Mouse (Mus musculus): Measurements from ENCODE around the gene Ramp2.
A peak's percentile ranks its signal among the peaks of the same experiment; 100 is the strongest.

Gene Ramp2

GRCm38 (mm10) chr11:101245855-101246701, at the start of gene Ramp2:
TSS of gene Ramp2 (plus strand) at chr11:101246028.
- peak; percentile 57 to 64 for DNase-seq

- no peak for DNase-seq
These were observed 49.7 kb upstream of the Ramp2 start for GRCm38 (mm10) chr11:101196175-101196574.

DNA sequence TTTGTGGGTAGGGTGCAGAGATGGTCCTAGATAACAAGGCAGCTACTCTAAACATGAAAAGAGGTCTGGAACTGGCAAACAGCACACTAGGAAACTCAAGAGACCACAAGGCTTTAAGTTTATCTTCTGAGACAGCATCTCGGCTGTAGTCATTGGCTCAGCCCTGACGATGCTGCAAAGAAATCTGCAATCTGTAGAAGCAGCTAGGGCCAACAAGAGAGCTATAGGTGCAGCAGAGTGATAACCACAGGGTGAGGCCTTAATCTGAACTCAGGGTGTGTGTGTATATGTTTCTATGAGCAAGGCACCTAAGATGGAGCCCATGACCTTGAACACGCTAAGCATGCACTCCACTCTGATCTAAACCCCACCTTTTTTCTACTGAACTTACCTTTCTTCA, 46.3 kb upstream of the Ramp2 start:
- DNase-seq, result no peak

DNA sequence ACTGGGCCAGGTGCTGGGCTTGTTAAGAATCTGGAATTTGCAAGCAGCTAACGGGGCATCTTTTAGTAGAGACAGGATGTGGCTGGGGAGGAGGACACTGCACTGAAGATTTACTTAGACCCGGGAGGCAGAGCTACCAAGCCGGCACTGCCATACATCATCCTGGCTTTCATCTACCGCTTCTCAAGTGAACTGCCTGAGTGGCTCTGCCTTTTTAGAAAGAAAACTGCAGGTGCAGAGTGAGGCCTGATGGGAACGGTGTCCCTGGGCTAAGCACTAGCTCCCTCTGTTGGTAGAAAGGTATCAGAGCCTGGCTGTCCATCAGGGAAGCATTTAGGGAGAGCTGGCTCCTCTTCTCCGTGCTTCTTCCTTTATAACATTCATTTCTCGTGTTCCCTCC, 44.8 kb upstream of the Ramp2 start:
- peak; percentile 81 to 87 for DNase-seq

DNA sequence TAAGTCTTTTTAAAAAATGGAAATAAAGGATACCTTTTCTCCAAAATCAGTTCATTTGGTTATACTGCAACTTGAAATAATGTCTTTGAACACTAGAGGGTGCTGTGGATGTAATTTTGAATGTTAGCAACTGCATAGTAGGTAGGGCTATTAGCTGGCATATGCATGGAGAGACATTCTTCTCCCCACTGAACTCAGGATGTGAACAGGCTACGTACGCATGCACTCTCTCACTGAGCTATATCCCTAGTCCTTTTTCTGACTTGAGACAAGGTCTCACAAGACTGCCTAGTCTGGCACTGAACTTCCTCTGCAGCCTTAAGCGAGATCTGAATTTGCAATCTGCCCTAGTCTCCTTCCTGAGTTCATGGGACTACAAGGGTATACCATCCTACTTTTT, 33.9 kb upstream of the Ramp2 start:
- peak; percentile 56 to 91 for DNase-seq

DNA sequence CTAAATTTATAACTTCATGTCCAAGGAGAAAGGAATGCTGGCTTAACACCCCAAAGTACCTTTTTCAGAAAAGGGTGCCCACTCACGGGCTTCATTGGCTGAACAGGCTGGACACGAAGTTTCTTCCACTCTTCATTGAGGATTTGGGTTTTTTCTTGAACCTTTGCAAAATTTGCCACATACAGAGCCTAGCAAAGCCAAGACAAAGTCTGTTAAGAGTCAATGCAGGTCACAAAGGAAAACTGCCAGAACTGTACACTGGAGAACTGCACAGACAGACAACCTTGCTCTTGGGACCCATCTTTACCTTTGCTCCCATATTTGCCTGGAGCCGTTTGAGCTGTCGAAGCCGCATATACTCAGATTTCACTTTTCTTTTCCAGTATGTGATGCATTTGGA, 28.9 kb upstream of the Ramp2 start:
- DNase-seq, result no peak

- no peak for DNase-seq
These were observed 27.3 kb upstream of the Ramp2 start for GRCm38 (mm10) chr11:101218436-101219055.

DNA sequence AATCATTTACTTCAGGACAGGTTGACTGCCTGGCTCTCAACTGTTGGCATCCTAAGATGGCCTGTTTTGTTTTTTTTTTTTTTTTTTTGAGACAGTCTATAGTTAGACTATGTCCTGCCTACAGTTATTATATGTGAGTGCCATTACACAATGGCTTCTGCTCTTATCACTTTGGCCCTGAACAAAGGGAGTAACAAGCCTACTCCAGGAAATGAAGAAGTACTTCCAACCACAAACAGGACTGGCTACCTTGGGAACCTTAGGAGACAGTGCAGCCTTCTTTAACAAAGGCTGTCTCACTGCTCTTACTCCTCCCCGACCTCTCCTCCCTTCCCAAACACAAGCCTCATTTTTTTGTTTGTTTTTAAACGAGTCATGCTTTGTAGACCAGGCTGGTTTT, 25.0 kb upstream of the Ramp2 start:
- no peak for DNase-seq

- no peak for DNase-seq
These were observed 24.4 kb upstream of the Ramp2 start for GRCm38 (mm10) chr11:101221306-101221986.

DNA sequence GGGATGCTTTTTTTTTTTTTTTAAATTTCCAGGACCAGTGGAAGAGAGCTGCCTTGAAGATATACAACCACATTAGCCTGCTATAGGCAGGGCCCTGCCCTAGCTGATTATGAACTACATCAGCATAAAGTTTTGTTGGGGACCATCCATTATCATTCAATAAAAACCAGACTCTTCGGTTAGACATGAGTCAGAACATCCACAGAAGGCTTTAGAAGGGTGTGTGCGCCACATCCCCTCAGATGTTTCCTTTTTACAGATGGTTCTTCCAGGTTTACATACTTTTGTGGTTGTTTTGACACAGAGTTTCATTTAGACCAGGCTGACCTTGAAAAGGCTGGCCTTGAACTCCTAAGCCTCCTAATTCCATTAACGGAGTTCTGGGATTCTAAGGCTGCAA, 21.5 kb upstream of the Ramp2 start:
- DNase-seq, result no peak

- DNase-seq, result peak in 1 of 2 experiments; percentile 23
These were observed 20.3 kb upstream of the Ramp2 start for GRCm38 (mm10) chr11:101225331-101226064.

DNA sequence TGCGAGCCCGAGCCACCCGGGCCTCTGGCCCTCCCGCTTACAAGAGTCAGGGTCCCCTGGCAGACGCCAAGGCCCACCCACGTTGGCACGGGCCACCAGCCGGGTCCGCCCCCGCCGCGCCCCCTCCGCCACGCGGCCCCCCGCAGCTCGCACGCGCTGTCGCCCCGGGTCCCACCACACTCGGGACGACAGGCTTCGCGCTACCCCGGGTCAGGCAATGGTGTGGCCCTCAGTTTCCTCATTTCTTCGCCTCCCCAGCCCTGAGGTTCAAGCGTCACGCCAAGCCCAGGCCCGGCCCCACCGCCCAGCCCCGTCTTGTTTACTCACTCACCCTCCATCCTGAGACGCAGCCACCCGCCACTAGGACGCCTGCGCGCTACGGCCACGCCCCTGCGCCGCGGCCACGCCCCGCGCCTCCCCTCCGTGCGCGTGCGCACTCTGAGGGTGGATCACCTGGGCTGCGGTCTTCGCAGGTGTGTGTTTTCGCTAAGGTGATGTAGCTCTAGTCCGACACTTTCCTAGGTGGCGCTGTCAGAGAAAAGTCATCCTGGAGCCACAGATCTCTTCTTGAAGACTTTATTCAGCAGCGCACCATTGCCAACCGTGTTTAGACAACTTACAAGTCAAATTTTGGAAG, 19.6 kb upstream of the Ramp2 start, which contains the start of gene Ezh1:
Ezh1 (minus strand) TSS at position 399 of the 637 bp plus-strand sequence.
- peak; percentile 95 for DNase-seq

- DNase-seq, result peak; percentile 77 to 81
These were observed 16.4 kb upstream of the Ramp2 start for GRCm38 (mm10) chr11:101229361-101229900.

GRCm38 (mm10) chr11:101230061-101230511, 15.7 kb upstream of the Ramp2 start:
- DNase-seq, result peak; percentile 36 to 46

DNA sequence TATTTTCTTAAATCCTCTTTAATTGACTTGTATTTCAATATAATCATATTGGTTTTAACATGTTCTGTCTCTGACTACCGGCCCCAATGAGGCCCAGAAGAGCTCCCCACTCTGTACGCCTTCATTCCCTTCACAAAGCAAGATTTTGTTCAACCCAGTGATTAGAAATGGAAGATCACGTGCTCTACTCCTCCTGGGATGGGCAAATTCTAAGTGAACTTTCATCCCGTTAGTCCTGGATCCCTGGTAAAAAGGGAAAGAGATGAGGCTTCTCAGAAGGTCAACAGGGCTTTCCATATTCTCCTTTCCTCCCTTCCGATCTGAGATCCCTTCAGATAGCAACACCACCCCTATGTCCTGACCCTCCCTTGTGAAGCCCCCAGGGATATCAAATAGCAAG, 15.3 kb upstream of the Ramp2 start:
- no peak for DNase-seq

GRCm38 (mm10) chr11:101230991-101231871, 14.6 kb upstream of the Ramp2 start:
- peak in 1 of 2 experiments; percentile 29 for DNase-seq

GRCm38 (mm10) chr11:101232010-101232839, 13.6 kb upstream of the Ramp2 start:
- DNase-seq, result no peak

GRCm38 (mm10) chr11:101233240-101233639, 12.6 kb upstream of the Ramp2 start:
- no peak for DNase-seq

DNA sequence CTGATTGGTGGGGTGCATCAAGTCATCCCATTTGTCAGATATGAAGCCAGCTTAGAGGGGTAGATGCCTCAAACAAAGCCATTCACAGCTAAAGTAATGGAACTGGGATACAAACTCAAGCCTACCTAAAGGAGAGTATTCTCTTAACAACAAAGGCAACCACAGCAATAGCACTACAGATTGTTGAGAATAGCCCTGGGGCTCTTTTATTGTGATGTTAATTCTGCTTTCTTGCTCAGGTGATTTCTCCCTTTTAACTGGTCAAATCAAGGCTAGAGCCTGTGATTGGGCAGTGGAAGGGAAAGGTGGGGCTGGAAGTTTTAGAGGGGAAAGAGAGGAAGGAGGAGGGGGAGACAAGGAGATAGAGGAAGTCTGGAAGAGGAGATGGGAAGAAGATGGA, 11.7 kb upstream of the Ramp2 start:
- DNase-seq, result no peak

DNA sequence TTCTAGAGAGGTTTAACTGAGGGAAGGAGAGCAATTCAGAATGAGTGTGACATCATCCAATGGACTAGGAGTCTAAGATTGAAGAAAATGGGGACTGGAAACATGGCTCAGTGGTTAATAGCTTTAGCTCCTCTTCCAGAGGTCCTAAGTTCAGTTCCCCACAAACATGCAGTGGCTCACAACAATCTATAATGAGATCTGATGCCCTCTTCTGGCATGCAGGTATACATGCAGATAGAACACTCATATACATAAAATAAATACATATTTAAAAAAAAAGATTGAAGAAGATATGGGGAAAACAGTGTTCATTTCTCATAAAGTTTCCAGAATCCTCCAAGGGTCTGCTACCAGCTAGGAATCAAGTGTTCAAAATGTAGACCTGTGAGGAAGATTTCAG, 10.4 kb upstream of the Ramp2 start:
- no peak for DNase-seq

All from cerebellum, postnatal 10 days (tissue).